Mouse (Mus musculus): ENCODE measurements at regions not wholly inside any gene's neighbourhood (a gene's known extent, or its start where the extent isn't known, plus 50 kb on each side); places are given as distances from the start of the nearest gene placed in this dataset.

DNA sequence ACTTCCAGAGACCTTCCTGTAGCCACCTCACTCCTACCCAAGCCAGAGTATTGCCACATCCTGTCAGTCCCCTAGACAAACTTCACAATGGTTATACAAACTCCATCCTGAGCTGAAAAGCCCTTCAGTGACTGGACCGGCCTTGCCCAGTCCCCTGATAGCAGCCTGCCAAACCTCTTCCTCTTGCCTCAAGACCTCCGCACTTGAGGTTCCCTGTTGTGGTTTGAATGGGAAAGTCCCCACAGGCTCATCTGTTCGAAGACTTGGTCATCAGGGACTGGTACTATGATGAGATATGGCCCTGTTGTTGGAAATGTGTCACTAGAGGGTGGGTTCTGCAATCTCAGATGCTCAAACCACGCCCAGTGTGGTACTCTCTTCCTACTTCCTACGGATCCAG is 65.4 kb downstream of the Irf2bpl start:
- no peak for TF ChIP-seq CTCF (IDR thresholded peaks at IDR 0.05; ENCODE audit: control insufficient read depth, insufficient read depth, insufficient replicate concordance, low read depth, low read length)
- TF ChIP-seq POLR2A (IDR thresholded peaks at IDR 0.05; ENCODE audit: control insufficient read depth, low read depth, low read length): no peak

Data from testis, adult 2 months (tissue).